Mouse (Mus musculus) forebrain, postnatal 0 days (tissue): ENCODE measurements at regions not wholly inside any gene's neighbourhood (a gene's known extent, or its start where the extent isn't known, plus 50 kb on each side); places are given as distances from the start of the nearest gene placed in this dataset.

ENCODE experiments used
- ATAC-seq: fragments of 200-750 bp; cut with Nextera tagmentation; 2 replicates; pipeline ENCODE4 v1.8.0; 2017; ENCODE audit warnings: mild to moderate bottlenecking, moderate library complexity
- DNase-seq: peaks from one replicate; pipeline ENCODE4 v3.0.0-alpha.2; 2015
- H3K27ac ChIP-seq: fragments of 300-500 bp; sonication (generic); 2 replicates; pipeline ENCODE4 v1.5.1; 2014; ENCODE audit warnings: low read depth, mild to moderate bottlenecking, antibody characterized with exemption, low read length, moderate library complexity, mixed read lengths
- H3K27me3 ChIP-seq: fragments of 300-500 bp; sonication (generic); 2 replicates; pipeline ENCODE4 v1.6.1; 2014; ENCODE audit warnings: mild to moderate bottlenecking, low read length, mixed read lengths; ENCODE audit not compliant: insufficient read depth
- H3K36me3 ChIP-seq: fragments of 300-500 bp; sonication (generic); 2 replicates; pipeline ENCODE4 v1.6.1; 2014; ENCODE audit warnings: mild to moderate bottlenecking, moderate library complexity; ENCODE audit not compliant: insufficient read depth
- H3K4me1 ChIP-seq: fragments of 300-500 bp; sonication (generic); 2 replicates; pipeline ENCODE4 v1.6.1; 2014; ENCODE audit warnings: antibody characterized with exemption; ENCODE audit not compliant: insufficient read depth
- H3K4me2 ChIP-seq: fragments of 300-500 bp; sonication (generic); 2 replicates; pipeline ENCODE4 v1.6.1; 2014; ENCODE audit warnings: low read depth, mild to moderate bottlenecking, moderate library complexity
- H3K4me3 ChIP-seq: fragments of 300-500 bp; sonication (generic); 2 replicates; pipeline ENCODE4 v1.5.1; 2014; ENCODE audit warnings: low read depth, low read length, mixed read lengths
- H3K9ac ChIP-seq: fragments of 300-500 bp; sonication (generic); 2 replicates; pipeline ENCODE4 v1.6.1; 2014; ENCODE audit warnings: mild to moderate bottlenecking
- H3K9me3 ChIP-seq: fragments of 300-500 bp; sonication (generic); 2 replicates; pipeline ENCODE4 v1.6.1; 2016; ENCODE audit warnings: low read length
- CTCF ChIP-seq: sonication (generic); IDR thresholded peaks from 2 replicates; pipeline ENCODE4 v1.5.1; 2016; ENCODE audit warnings: antibody characterized with exemption, control low read depth, low read depth
- WGBS: fragments of 180-500 bp; shearing (Covaris S2); extraction: QIAGEN DNeasy Blood & Tissue Kit; methylation state at CpG from one replicate; pipeline ENCODE4 v1.1.7; 2014; 5-methylcytosine and 5-hydroxymethylcytosine counted together

DNA sequence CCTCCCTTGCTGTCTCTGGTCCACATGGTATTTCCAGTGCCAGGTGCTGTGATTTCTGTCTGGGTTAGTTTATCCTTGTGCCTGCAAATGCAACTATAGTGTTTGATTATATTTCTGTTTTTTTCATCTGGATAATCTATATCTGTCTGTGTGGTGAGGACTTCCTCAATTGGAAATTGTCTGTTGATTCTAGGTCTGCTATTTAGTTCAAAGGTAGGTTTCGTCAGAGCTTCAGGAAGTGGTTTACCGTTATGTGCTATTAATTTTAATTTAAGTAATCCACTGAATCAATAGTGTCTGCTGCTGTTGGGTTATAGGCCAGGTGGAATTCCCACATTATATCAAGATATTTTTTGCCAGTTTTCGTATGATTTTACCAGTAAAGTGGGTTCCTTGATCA, 2143.9 kb downstream of the 4930444P10Rik start:
- H3K27ac ChIP-seq, result no peak overlapping the region
- TF ChIP-seq CTCF, result no peak
- H3K9ac ChIP-seq, result no peak overlapping the region
- H3K27me3 ChIP-seq, result no peaks in the 10 kb centered on the region
- H3K4me2 ChIP-seq, result no peak overlapping the region
- no peaks in the 10 kb centered on the region for H3K9me3 ChIP-seq
- H3K4me1 ChIP-seq, result no peaks in the 10 kb centered on the region
- ATAC-seq (no peak), DNase-seq (no peak)
- no peaks in the 10 kb centered on the region for H3K36me3 ChIP-seq
- WGBS, result 96% methylated on average over 3 of the region's 3 CpGs
- H3K4me3 ChIP-seq, result no peak overlapping the region

DNA sequence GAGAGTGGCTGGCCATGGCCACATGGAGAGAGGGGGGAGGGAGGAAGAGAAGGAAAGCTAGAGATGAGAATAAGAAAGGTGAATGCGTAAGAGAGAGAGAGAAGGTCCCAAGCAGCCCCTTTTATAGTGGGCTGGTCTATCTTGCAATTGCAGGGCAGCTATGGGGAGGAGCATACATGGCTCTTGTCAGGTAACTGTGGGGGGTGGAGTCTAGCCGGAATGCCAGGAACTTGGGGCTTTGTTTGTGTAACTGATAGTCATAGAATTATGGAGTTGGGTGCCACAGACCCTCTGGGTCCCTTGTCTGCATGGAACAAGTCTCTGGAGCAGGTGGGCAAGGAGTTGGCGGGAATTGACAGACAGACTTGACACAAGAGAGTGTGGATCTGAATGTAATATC, 2151.8 kb downstream of the 4930444P10Rik start:
- Histone ChIP-seq H3K36me3 (no peaks in the 10 kb centered on the region), H3K27me3 (no peaks in the 10 kb centered on the region), H3K4me1 (no peaks in the 10 kb centered on the region), H3K27ac (no peak overlapping the region), H3K4me3 (no peak overlapping the region), H3K9ac (no peak overlapping the region), H3K4me2 (no peak overlapping the region), H3K9me3 (no peaks in the 10 kb centered on the region)
- TF ChIP-seq CTCF, result no peak
- DNase-seq (no peak), ATAC-seq (no peak)
- WGBS, result 95% methylated on average over 3 of the region's 3 CpGs

- TF ChIP-seq CTCF, result no peak
- H3K9ac ChIP-seq, result no peak overlapping the region
- H3K36me3 ChIP-seq, result no peaks in the 10 kb centered on the region
- no peaks in the 10 kb centered on the region for H3K27me3 ChIP-seq
- no peak overlapping the region for H3K4me3 ChIP-seq
- ATAC-seq, result no peak
- no peaks in the 10 kb centered on the region for H3K4me1 ChIP-seq
- no peak for DNase-seq
- no peak overlapping the region for H3K27ac ChIP-seq
- H3K4me2 ChIP-seq, result no peak overlapping the region
- no peaks in the 10 kb centered on the region for H3K9me3 ChIP-seq
Measured at GRCm38 (mm10) chr1:13938344-13938743, 2154.8 kb downstream of the 4930444P10Rik start.

GRCm38 (mm10) chr1:13935938-13936491, 2157.1 kb downstream of the 4930444P10Rik start:
- Histone ChIP-seq H3K4me3 (no peak overlapping the region), H3K9me3 (no peaks in the 10 kb centered on the region), H3K9ac (no peak overlapping the region), H3K27me3 (no peaks in the 10 kb centered on the region), H3K4me1 (no peaks in the 10 kb centered on the region), H3K36me3 (no peaks in the 10 kb centered on the region), H3K4me2 (no peak overlapping the region), H3K27ac (no peak overlapping the region)
- TF ChIP-seq CTCF, result no peak
- ATAC-seq (no peak), DNase-seq (peak; percentile 51)
- 8% methylated on average over 4 of the region's 4 CpGs for WGBS

- Histone ChIP-seq H3K4me3 (no peak overlapping the region), H3K27ac (no peak overlapping the region), H3K4me1 (no peaks in the 10 kb centered on the region), H3K9me3 (no peaks in the 10 kb centered on the region), H3K27me3 (no peaks in the 10 kb centered on the region), H3K4me2 (no peak overlapping the region), H3K36me3 (no peaks in the 10 kb centered on the region), H3K9ac (no peak overlapping the region)
- 84% methylated on average over 2 of the region's 2 CpGs for WGBS
- DNase-seq, result no peak
- TF ChIP-seq CTCF, result no peak
- no peak for ATAC-seq
Measured at GRCm38 (mm10) chr1:13928679-13929078, 2164.4 kb downstream of the 4930444P10Rik start.

DNA sequence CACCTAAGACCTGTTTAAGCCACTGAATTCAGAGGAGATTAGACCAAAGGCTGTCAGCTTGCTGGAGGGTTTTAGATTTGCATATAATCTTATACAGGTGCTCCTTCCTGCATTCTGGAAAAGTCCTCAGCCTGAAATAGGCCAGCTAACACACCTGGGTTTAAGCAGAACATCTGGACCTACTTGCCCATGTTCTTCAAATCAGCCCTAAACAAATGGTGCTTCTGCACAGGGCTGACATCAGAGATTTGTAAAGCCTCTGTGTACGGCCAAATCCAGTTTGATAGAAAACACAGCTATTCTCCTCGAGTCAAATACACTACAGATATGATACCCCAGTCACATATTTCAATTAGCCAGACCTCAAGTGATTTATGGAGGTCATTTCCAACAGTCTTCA, 2165.2 kb downstream of the 4930444P10Rik start:
- DNase-seq (no peak), ATAC-seq (no peak)
- H3K4me1 ChIP-seq, result no peaks in the 10 kb centered on the region
- no peak overlapping the region for H3K27ac ChIP-seq
- no peaks in the 10 kb centered on the region for H3K9me3 ChIP-seq
- no peak overlapping the region for H3K9ac ChIP-seq
- 72% methylated on average over 2 of the region's 2 CpGs for WGBS
- H3K4me3 ChIP-seq, result no peak overlapping the region
- H3K4me2 ChIP-seq, result no peak overlapping the region
- no peaks in the 10 kb centered on the region for H3K36me3 ChIP-seq
- H3K27me3 ChIP-seq, result no peaks in the 10 kb centered on the region
- TF ChIP-seq CTCF, result no peak

DNA sequence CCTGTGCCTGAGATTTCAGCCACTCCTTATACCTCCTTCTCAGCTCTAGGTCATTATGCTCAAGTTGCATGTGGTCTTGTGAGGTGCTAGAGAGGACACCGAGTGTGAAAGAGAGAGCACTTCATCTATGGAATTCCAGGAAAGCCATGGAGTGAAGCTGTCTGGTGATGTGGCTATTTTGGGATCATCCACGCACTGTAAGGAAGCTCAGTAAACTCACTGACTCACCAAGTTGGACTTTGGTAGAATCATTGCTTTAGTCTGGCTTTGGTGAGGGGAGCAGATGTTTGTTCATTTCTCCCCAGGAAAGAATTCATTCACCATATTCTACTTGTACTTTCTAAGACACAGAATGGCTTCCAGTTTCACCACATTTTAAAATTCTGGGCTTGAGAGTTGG, 2167.1 kb downstream of the 4930444P10Rik start:
- Histone ChIP-seq H3K9me3 (peaks cover 6% of the 10 kb centered on the region; the same call in 1 of the 2 replicates), H3K9ac (no peak overlapping the region), H3K4me2 (no peak overlapping the region), H3K36me3 (no peaks in the 10 kb centered on the region), H3K27ac (no peak overlapping the region), H3K27me3 (no peaks in the 10 kb centered on the region), H3K4me3 (no peak overlapping the region), H3K4me1 (no peaks in the 10 kb centered on the region)
- 91% methylated on average over 2 of the region's 2 CpGs for WGBS
- DNase-seq (no peak), ATAC-seq (no peak)
- TF ChIP-seq CTCF, result no peak

DNA sequence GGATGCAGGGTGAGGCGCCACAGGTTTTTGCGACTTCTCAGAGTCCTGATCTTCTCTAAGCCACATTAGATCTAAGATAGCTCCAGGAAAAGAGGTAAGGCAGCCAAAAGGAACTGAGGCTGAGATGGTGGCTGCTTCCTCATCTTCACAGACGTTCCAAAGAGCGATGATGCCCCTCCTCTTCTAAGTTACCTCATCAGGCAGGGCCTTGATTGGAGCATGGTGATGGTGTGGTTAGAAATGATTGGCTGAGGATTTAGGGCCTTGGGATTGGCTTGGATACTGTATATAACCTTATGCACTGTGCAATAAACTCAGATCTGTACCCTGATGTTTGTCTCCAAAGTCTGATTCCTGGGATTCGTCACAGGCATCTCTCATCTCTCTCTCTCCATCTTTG, 2177.9 kb downstream of the 4930444P10Rik start:
- Histone ChIP-seq H3K4me3 (no peak overlapping the region), H3K4me1 (no peaks in the 10 kb centered on the region), H3K9me3 (no peaks in the 10 kb centered on the region), H3K36me3 (no peaks in the 10 kb centered on the region), H3K9ac (no peak overlapping the region), H3K27ac (no peak overlapping the region), H3K27me3 (no peaks in the 10 kb centered on the region), H3K4me2 (no peak overlapping the region)
- ATAC-seq (no peak), DNase-seq (no peak)
- 91% methylated on average over 5 of the region's 5 CpGs for WGBS
- TF ChIP-seq CTCF, result no peak
